Mouse (Mus musculus) myocyte (in vitro differentiated cells): ENCODE data around the gene Myl7. TPM values are rescaled to one million over a fixed set of nuclear protein-coding genes. Genes with fewer than 3 reads are reported as not detected.

ENCODE experiments used
- H3K27me3 ChIP-seq: one replicate; pipeline ENCODE4 v1.6.1; 2011; ENCODE audit not compliant: control insufficient read depth, insufficient read depth, insufficient read length
- H3K36me3 ChIP-seq: one replicate; pipeline ENCODE4 v1.6.1; 2011; ENCODE audit not compliant: control insufficient read depth, insufficient read depth
- H3K4me2 ChIP-seq: one replicate; pipeline ENCODE4 v1.6.1; 2011; ENCODE audit warnings: low read depth, control low read depth
- H3K4me3 ChIP-seq: one replicate; pipeline ENCODE4 v1.5.1; 2011; ENCODE audit warnings: mild to moderate bottlenecking, control low read depth, moderate library complexity
- H3K79me2 ChIP-seq: one replicate; pipeline ENCODE4 v1.6.1; 2011; ENCODE audit not compliant: control insufficient read depth, insufficient read depth
- H3ac ChIP-seq: one replicate; pipeline ENCODE4 v1.6.1; 2011; ENCODE audit not compliant: control insufficient read depth, insufficient read length
- CEBPB ChIP-seq: IDR thresholded peaks from 2 replicates; pipeline ENCODE4 v1.6.1; 2011; ENCODE audit warnings: mild to moderate bottlenecking, moderate library complexity; ENCODE audit not compliant: poor library complexity, insufficient read depth, severe bottlenecking
- E2F4 ChIP-seq: IDR thresholded peaks from one replicate; pipeline ENCODE4 v1.6.1; 2011; ENCODE audit warnings: mild to moderate bottlenecking, control low read depth, moderate library complexity; ENCODE audit not compliant: insufficient read depth
- MAX ChIP-seq: IDR thresholded peaks from one replicate; pipeline ENCODE4 v1.6.1; 2011; ENCODE audit warnings: low read depth, mild to moderate bottlenecking, control low read depth
- MYOD1 ChIP-seq, 3 experiments: IDR thresholded peaks; one replicate each; pipeline ENCODE4 v1.6.1; 2011; ENCODE audit warnings: control low read depth in 2 of 3, low read depth in 2 of 3, mild to moderate bottlenecking in 2 of 3, moderate library complexity in 1 of 3; ENCODE audit not compliant: insufficient read length in 2 of 3, control insufficient read depth in 1 of 3
- MYOG ChIP-seq, 3 experiments: IDR thresholded peaks; one replicate each; pipeline ENCODE4 v1.6.1; 2011; ENCODE audit warnings: control low read depth in 2 of 3, low read depth in 2 of 3, mild to moderate bottlenecking in 2 of 3; ENCODE audit not compliant: insufficient read length in 2 of 3, control insufficient read depth in 1 of 3, insufficient read depth in 1 of 3
- POLR2A ChIP-seq: IDR thresholded peaks from one replicate; pipeline ENCODE4 v1.6.1; 2011; ENCODE audit warnings: low read depth, mild to moderate bottlenecking, control low read depth, moderate library complexity; ENCODE audit not compliant: insufficient read length
- POLR2AphosphoS2 ChIP-seq: IDR thresholded peaks from one replicate; pipeline ENCODE4 v1.6.1; 2011; ENCODE audit warnings: low read depth, control low read depth; ENCODE audit not compliant: insufficient read length
- REST ChIP-seq: IDR thresholded peaks from one replicate; pipeline ENCODE4 v1.6.1; 2011; ENCODE audit warnings: mild to moderate bottlenecking, control low read depth, moderate library complexity; ENCODE audit not compliant: insufficient read depth, insufficient read length
- SRF ChIP-seq: IDR thresholded peaks from one replicate; pipeline ENCODE4 v1.6.1; 2011; ENCODE audit warnings: low read depth; ENCODE audit not compliant: control insufficient read depth, insufficient read length
- TCF12 ChIP-seq: IDR thresholded peaks from one replicate; pipeline ENCODE4 v1.6.1; 2011; ENCODE audit warnings: mild to moderate bottlenecking, control low read depth; ENCODE audit not compliant: poor library complexity, insufficient read depth, severe bottlenecking
- TCF3 ChIP-seq: IDR thresholded peaks from one replicate; pipeline ENCODE4 v1.6.1; 2011; ENCODE audit warnings: low read depth, control low read depth; ENCODE audit not compliant: insufficient read length
- USF1 ChIP-seq: IDR thresholded peaks from one replicate; pipeline ENCODE4 v1.6.1; 2011; ENCODE audit warnings: low read depth, mild to moderate bottlenecking, control low read depth, moderate library complexity
- polyA plus RNA-seq: library from polyadenylated mRNA; unstranded; fragments of >200 nt; fragmentation: generic; extraction: Trizol; gene quantifications from one replicate; pipeline ENCODE4 v1.2.1, GENCODE M21; 2012; ENCODE audit warnings: missing spikeins

Gene Myl7
- polyA plus RNA-seq, 1 experiment, result not detected

DNA sequence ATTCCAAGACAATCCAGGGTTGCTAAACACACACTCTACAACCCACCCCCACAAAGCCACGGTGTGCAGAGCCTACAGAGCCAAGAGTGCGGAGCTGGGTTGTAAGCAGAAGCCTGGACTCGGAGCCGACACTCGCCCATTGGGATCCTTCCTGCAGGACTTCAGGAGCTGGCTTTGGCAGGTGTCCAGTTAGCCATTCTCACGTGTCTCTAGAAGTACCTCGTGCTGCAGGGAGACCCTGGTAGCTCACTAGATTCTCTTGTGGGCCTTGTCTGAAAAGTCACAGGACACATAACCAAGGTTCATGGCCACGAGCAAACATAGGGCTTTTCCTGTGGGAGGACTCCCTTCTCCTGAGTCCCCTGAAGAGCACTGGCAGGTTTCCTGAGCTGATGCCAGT, 14.7 kb upstream of the Myl7 start:
- TF ChIP-seq MAX (no peak), POLR2A (no peak), E2F4 (no peak), POLR2AphosphoS2 (no peak), CEBPB (no peak), MYOG (IDR thresholded peaks at IDR 0.05; ENCODE audit: control insufficient read depth in 1 of 3, insufficient read depth in 1 of 3, insufficient read length in 2 of 3, low read depth in 2 of 3) (no peak), USF1 (no peak), SRF (no peak)
- no peaks in the 10 kb centered on the region for H3K36me3 ChIP-seq
- no peak overlapping the region for H3ac ChIP-seq
- no peak overlapping the region for H3K4me2 ChIP-seq
- no peaks in the 10 kb centered on the region for H3K79me2 ChIP-seq
- no peak overlapping the region for H3K4me3 ChIP-seq
- peaks cover 15% of the 10 kb centered on the region for H3K27me3 ChIP-seq

DNA sequence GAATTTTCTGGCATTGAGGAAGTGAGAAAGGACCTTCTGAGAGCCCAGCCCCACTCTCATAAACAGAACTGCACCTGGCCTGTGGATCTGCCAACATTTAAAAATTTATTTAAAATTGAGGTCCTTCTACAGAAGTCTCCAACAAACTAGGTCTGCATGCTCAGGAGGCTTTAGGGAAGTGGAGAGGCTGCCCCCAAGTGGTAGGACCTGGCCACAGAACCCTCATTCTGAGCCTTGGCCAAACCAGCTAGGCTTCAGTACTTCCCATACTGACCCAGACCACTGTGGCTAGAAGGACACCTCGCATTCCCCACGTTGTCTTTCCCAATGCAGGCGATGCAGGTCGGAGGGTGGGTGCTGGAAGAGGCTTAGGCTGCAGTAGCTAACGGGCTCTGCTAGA, 14.1 kb upstream of the Myl7 start:
- Histone ChIP-seq H3K4me3 (no peak overlapping the region), H3K36me3 (no peaks in the 10 kb centered on the region), H3ac (no peak overlapping the region), H3K79me2 (no peaks in the 10 kb centered on the region), H3K27me3 (peaks cover 15% of the 10 kb centered on the region), H3K4me2 (no peak overlapping the region)
- no peak for TF ChIP-seq CEBPB
- no peak for TF ChIP-seq REST
- no peak for TF ChIP-seq TCF3
- TF ChIP-seq MYOD1 (IDR thresholded peaks at IDR 0.05; ENCODE audit: control insufficient read depth in 1 of 3, insufficient read length in 2 of 3, low read depth in 2 of 3), result no peak
- no peak for TF ChIP-seq USF1
- no peak for TF ChIP-seq MYOG (IDR thresholded peaks at IDR 0.05; ENCODE audit: control insufficient read depth in 1 of 3, insufficient read depth in 1 of 3, insufficient read length in 2 of 3, low read depth in 2 of 3)
- TF ChIP-seq SRF, result no peak
- TF ChIP-seq POLR2AphosphoS2, result no peak
- TF ChIP-seq POLR2A, result no peak
- TF ChIP-seq TCF12, result no peak
- no peak for TF ChIP-seq MAX
- no peak for TF ChIP-seq E2F4

DNA sequence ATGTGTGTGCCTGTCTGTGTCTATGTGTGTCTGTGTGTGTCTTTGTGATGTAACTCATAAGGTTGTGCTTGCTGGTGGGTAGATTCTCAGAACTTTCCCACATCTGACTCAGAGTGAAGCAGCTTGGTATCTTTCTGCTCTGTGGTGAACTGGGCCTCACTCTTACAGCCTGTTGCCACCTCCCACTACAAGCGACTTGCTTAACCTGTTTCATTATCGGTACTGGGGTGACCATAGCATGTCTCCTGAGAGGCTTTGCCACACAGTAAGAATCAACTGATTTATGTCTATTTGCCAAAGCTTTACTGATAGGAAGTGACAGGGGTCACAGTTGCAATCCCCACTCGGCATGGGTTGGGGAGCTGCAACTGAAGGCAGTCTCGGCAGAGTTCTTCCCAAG, 10.1 kb upstream of the Myl7 start:
- no peaks in the 10 kb centered on the region for H3K36me3 ChIP-seq
- TF ChIP-seq MYOG (IDR thresholded peaks at IDR 0.05; ENCODE audit: control insufficient read depth in 1 of 3, insufficient read depth in 1 of 3, insufficient read length in 2 of 3, low read depth in 2 of 3) (no peak), CEBPB (no peak), TCF3 (no peak), E2F4 (no peak), TCF12 (no peak), MAX (no peak), POLR2A (no peak), USF1 (no peak), REST (no peak), POLR2AphosphoS2 (no peak), MYOD1 (IDR thresholded peaks at IDR 0.05; ENCODE audit: control insufficient read depth in 1 of 3, insufficient read length in 2 of 3, low read depth in 2 of 3) (no peak), SRF (no peak)
- no peaks in the 10 kb centered on the region for H3K79me2 ChIP-seq

DNA sequence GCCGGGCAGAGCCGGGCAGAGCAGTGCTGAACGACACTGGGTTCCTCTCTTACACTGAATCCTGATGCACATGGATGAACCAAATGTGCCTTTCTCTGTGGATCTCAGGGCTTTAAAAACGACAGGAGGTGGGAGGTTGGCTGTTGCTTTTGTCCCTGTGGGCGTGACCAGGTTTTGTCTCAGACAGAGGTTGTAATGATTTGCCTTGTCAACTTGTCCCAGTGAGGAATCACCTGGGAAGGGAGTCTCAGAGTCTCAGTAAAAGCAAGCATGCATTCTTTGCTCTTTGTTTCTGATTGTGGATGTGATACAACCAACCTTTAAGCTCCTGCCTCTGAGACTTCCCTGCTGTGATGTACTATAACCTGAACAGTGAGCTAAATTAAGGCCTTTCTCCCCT, 8.5 kb upstream of the Myl7 start:
- H3K4me3 ChIP-seq, result no peak overlapping the region
- peaks cover 12% of the 10 kb centered on the region for H3K27me3 ChIP-seq
- no peaks in the 10 kb centered on the region for H3K36me3 ChIP-seq
- H3K79me2 ChIP-seq, result no peaks in the 10 kb centered on the region
- H3ac ChIP-seq, result no peak overlapping the region
- H3K4me2 ChIP-seq, result no peak overlapping the region
- TF ChIP-seq POLR2AphosphoS2 (no peak), REST (no peak), MYOG (IDR thresholded peaks at IDR 0.05; ENCODE audit: control insufficient read depth in 1 of 3, insufficient read depth in 1 of 3, insufficient read length in 2 of 3, low read depth in 2 of 3) (no peak), SRF (no peak), TCF3 (no peak), CEBPB (no peak)

More for the DNA sequence above, 10.1 kb upstream of the Myl7 start:
- no peak overlapping the region for H3ac ChIP-seq
- H3K27me3 ChIP-seq, result peaks cover 9% of the 10 kb centered on the region
- no peak overlapping the region for H3K4me3 ChIP-seq
- no peak overlapping the region for H3K4me2 ChIP-seq

DNA sequence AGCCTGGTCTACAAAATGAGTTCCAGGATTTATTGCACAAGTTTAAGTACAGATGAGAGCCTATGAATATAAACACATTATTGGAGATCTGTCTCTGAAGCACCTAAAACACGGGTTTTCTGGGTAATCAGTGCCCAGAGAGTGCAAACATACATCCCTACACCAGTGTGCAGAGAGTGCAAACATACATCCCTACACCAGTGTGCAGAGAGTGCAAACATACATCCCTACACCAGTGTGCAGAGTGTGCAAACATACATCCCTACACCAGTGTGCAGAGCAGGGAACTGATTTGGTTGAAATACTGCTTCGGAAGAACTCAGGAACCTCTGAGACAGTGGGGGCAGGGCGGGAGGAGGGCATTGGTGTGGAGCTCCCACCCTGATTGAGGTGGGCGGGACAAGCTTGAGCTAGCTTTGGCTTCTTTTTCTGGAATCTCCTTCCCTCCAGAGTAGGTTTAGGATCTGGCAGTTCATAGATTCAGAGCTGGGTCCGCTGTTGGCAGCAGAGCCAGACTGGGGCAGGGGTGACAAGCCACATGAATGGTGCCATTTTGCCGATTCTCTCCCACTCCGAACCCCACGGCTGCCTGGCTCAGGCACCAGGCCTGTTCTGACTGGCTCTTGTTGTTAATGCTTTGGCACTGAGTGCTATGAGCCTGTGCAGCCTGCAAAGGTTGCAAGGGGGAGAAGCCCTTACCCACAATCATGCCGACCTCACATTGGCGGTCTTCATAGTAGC, 7.4 kb upstream of the Myl7 start:
- H3K4me3 ChIP-seq, result no peak overlapping the region
- no peak for TF ChIP-seq POLR2A
- TF ChIP-seq TCF3, result no peak
- no peak for TF ChIP-seq TCF12
- TF ChIP-seq E2F4, result no peak
- TF ChIP-seq CEBPB, result no peak
- TF ChIP-seq MAX, result no peak
- no peak for TF ChIP-seq SRF
- TF ChIP-seq POLR2AphosphoS2, result no peak
- no peak for TF ChIP-seq REST
- TF ChIP-seq MYOD1 (IDR thresholded peaks at IDR 0.05; ENCODE audit: control insufficient read depth in 1 of 3, insufficient read length in 2 of 3, low read depth in 2 of 3), result no peak
- TF ChIP-seq USF1, result no peak
- TF ChIP-seq MYOG (IDR thresholded peaks at IDR 0.05; ENCODE audit: control insufficient read depth in 1 of 3, insufficient read depth in 1 of 3, insufficient read length in 2 of 3, low read depth in 2 of 3), result no peak
- H3K27me3 ChIP-seq, result peaks cover 19% of the 10 kb centered on the region
- H3ac ChIP-seq, result no peak overlapping the region
- no peaks in the 10 kb centered on the region for H3K79me2 ChIP-seq
- H3K4me2 ChIP-seq, result no peak overlapping the region
- H3K36me3 ChIP-seq, result no peaks in the 10 kb centered on the region
